Mouse (Mus musculus): ENCODE data around the gene Klhl36. TPM values are rescaled to one million over a fixed set of nuclear protein-coding genes. Genes with fewer than 3 reads are reported as not detected.
A peak's percentile ranks its signal among the peaks of the same experiment; 100 is the strongest.

Klhl36 gene
- total RNA-seq (2021) = 1 to 10 TPM; 4.9 to 5.8 TPM
- long read RNA-seq, experiment 1, partial matches to known transcripts = 1 of 4 reads
- long read RNA-seq, experiment 1, other reads (novel, unspliced or antisense) = 0 of 4 reads
- long read RNA-seq, experiment 2, transcript Klhl36-201 (5 exons, 2,181 nt) = major isoform, 25 of 32 reads
- long read RNA-seq, experiment 2, partial matches to known transcripts = 4 of 32 reads
- long read RNA-seq, experiment 2, other reads (novel, unspliced or antisense) = 2 of 32 reads

- DNase-seq (ENCODE audit: low spot score in 2 of 2) = peak; percentile 97 to 98
Measured at GRCm38 (mm10) chr8:119861706-119862389, at the start of gene Klhl36. TSS of gene Klhl36 (plus strand) at chr8:119862266.

GRCm38 (mm10) chr8:119812650-119813431 is 49.2 kb upstream of the Klhl36 start:
- no peak for DNase-seq (ENCODE audit: low spot score in 2 of 2)

GRCm38 (mm10) chr8:119816219-119816618 is 45.8 kb upstream of the Klhl36 start:
- no peak for DNase-seq (ENCODE audit: low spot score in 2 of 2)

- DNase-seq (ENCODE audit: low spot score in 2 of 2) = no peak
Measured at GRCm38 (mm10) chr8:119817446-119817845, 44.6 kb upstream of the Klhl36 start.

GRCm38 (mm10) chr8:119819316-119819715 is 42.8 kb upstream of the Klhl36 start:
- no peak for DNase-seq (ENCODE audit: low spot score in 2 of 2)

- DNase-seq (ENCODE audit: low spot score in 2 of 2) = no peak
Measured at GRCm38 (mm10) chr8:119819976-119820375, 42.1 kb upstream of the Klhl36 start.

GRCm38 (mm10) chr8:119821691-119822090 is 40.4 kb upstream of the Klhl36 start:
- no peak for DNase-seq (ENCODE audit: low spot score in 2 of 2)

- no peak for DNase-seq (ENCODE audit: low spot score in 2 of 2)
Measured at GRCm38 (mm10) chr8:119823278-119823677, 38.8 kb upstream of the Klhl36 start.

- DNase-seq (ENCODE audit: low spot score in 2 of 2) = no peak
Measured at GRCm38 (mm10) chr8:119824100-119824499, 38.0 kb upstream of the Klhl36 start.

GRCm38 (mm10) chr8:119824809-119825273 is 37.2 kb upstream of the Klhl36 start:
- no peak for DNase-seq (ENCODE audit: low spot score in 2 of 2)

GRCm38 (mm10) chr8:119825950-119826730 is 35.9 kb upstream of the Klhl36 start:
- no peak for DNase-seq (ENCODE audit: low spot score in 2 of 2)

GRCm38 (mm10) chr8:119826982-119827381 is 35.1 kb upstream of the Klhl36 start:
- DNase-seq (ENCODE audit: low spot score in 2 of 2) = no peak

- no peak for DNase-seq (ENCODE audit: low spot score in 2 of 2)
Measured at GRCm38 (mm10) chr8:119827721-119828153, 34.3 kb upstream of the Klhl36 start.

- DNase-seq (ENCODE audit: low spot score in 2 of 2) = no peak
Measured at GRCm38 (mm10) chr8:119829015-119829414, 33.1 kb upstream of the Klhl36 start.

GRCm38 (mm10) chr8:119829420-119829819 is 32.6 kb upstream of the Klhl36 start:
- DNase-seq (ENCODE audit: low spot score in 2 of 2) = no peak

- no peak for DNase-seq (ENCODE audit: low spot score in 2 of 2)
Measured at GRCm38 (mm10) chr8:119829870-119830580, 32.0 kb upstream of the Klhl36 start.

GRCm38 (mm10) chr8:119830589-119830988 is 31.5 kb upstream of the Klhl36 start:
- DNase-seq (ENCODE audit: low spot score in 2 of 2) = peak in 1 of 2 experiments; percentile 17

GRCm38 (mm10) chr8:119831336-119831995 is 30.6 kb upstream of the Klhl36 start:
- DNase-seq (ENCODE audit: low spot score in 2 of 2) = peak; percentile 49 to 62

GRCm38 (mm10) chr8:119832101-119832617 is 29.9 kb upstream of the Klhl36 start:
- no peak for DNase-seq (ENCODE audit: low spot score in 2 of 2)

Measured in adrenal gland, adult 18-20 months (tissue).